Mouse (Mus musculus): ENCODE results near the gene Fpr3.
"Not testable (repeated sequence)": the region's sequence is repeated elsewhere in the genome, so short reads cannot be mapped to it uniquely, and the experiment has no call there.

Fpr3 gene

DNA sequence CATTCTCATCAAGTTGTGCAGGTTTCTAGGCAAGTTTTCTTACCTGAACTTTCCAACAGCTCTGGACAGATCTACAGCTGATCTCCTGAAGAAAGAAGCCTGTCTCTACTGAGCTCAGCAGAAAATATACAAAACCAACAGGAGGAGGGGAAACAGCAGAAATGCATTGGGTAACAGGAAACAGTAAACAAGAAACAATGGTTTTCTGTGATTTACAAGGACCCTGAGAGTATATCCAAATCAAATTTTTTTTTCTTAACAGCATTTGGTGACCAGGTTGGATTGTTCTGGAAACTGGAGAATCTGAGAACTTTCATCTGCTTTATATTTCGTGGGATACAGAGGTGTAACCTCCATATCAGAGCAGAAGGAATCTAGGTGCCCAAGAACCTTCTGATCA is 3.8 kb upstream of the Fpr3 start, which contains the start of gene Fpr1:
Gene Fpr1, minus strand, starts transcription at position 101 of the 400 bp plus-strand sequence.
- no peak for DNase-seq

DNA sequence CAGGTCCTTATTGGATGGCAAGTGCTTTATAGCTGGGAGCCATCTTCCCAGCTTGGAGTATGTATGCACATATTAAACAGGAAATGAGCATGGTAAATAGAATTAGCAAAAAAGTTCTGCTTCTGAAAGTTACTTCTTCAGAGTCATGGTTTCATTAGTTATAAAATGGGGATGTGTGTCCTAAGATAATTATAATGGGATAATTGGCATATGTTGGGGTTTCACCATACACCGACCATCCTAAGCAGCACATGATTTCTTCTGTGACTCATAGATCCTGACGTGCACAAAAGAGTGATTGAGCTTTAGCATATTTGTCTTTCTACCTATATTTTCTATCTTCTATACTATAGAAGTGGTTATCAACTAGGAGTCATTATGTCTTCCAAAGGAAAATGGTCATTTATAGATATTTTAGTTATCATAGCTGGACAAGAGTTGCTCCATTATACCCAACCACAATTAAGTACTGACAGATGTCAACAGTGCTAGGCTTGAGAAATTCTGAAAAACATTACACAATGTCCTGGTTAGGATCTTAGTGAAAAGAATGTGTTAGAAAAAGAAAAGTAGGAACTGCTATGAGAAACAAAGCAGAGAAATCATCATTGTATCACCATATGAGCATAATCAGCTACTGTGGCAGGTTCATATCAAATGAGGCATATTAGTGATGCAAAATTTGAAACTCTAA is 2.2 kb downstream of the Fpr3 start:
- no peak for DNase-seq

DNA sequence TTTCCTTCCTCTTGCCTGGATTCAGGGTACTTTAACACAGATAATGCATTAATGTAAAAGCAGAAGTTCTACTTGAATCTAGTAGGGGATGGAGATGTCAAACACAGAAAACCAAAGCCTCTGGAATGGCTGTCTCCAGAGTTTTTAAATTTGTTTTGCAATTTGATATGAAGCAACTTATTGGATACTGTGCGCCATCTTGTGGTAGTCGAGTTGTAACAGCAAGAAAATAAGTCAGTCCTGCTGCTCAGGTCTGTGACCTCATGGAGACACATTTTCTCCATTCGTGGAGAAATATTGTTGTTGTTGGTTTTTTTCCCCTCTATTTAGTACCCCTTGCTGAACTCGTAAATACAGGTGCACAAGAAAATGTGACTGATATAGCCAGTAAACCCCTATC is 8.4 kb downstream of the Fpr3 start:
- DNase-seq = peak in 1 of 2 experiments; percentile 49

DNA sequence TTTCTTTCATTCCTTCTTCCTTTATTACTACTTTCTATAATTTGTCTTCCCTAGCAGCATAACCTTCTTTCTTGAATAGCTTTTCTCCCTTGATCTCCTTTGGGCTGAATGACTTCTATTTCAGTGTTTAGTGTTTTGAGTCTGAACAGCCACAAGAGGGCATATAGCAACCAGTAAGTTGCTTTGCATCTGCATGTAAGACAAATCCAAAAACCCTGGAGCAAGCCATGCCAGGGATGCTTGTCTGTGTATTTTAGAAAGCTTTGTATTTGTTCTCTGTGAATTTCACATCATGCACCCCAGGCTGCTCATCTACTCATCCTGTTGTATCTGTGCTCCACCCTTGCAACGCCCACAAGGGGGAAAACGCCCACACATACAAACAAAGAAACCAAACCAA is 11.6 kb downstream of the Fpr3 start:
- DNase-seq = no peak

DNA sequence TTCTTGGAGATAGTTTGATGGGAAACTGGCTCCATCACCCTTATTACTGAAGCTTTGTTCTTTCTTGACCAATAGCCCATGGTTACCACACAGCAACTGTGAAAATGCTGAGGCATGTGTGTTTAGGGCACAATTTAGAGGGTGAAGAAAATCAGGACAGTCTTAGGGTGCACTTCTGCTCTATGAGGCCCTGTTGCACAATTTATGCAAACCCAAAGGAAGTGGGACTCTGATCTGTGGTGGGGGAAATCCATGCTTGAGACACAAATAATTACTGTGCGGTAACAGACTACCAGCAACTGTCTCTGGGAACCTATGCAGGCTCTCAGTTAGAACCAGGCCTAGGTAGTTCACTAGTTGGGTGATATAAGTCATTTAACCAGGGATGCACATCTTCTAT is 13.1 kb downstream of the Fpr3 start:
- DNase-seq = peak in 1 of 2 experiments; percentile 8

DNA sequence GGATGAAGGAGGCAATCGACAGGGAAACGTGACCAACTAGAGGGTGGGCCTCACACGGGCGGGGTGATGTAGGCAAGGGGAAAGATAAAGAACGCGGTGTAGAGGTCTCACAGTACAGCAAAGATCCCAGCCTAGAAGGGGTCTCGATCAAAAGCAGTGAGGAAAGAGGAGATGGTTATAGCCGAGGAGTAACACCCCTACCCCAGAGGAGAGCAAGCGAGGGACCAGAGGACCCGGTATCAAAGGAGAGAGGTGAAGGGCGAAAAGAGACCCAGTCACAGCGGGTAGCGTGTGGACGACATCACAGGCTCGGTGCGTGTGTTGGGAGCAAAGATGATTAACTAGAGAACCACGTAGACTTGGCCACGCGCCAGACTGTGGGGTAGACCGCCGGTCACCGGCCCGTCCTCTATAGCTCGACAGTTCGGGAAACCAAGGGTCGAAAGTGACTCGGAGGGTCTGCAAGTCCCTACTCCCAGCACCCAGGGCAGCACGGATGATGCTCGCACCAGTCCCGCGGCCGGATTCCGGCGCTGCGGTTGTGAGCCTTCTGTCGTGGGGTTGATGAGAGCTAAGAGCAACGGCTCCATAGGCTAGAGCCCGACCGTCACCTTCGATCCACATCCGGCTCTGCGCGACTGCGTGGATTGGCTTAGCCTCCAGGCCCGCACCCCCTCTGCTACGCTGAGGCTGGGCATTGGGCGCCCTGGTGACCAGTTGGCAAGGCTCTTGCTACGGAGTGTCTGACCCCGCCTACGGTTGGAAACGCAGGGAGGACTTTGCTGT is 22.2 kb downstream of the Fpr3 start:
- DNase-seq = peak; percentile 84 to 90

DNA sequence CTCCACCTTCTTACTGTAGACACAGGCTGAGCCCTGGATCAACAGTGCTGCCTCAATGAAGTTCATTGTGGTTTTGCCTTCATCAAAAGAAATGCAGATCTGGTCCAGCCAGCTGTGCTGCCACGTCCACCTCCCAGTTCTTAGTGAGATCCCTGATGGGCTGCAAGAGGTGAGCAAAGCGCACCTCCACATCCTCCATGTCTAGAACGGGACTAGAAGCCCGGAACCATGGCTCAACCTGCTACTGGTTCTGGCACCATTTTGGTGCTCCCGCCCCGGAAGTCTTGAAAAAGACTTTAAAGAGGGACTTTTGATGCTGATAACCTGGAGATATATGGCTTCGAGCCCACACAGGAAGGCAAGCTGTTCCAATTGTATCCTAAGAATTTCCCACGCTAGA is 25.0 kb downstream of the Fpr3 start:
- DNase-seq = not testable (repeated sequence)

DNA sequence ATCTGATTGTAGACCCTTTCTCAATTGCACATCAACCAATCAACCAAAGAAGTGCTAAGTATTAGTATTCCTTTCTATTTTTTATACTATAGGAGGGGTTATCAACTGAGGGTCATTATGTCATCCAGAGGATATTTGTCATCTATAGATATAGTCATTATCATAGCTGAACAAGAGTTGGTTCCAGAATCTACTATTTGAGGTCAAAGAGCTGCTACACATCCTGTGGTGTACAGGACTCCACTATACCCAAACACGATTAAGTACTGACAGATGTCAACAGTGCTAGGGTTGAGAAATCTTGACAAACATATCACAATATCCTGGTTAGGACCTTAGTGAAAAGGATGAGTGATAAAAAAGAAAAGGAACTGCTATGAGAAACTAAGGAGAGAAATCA is 29.7 kb downstream of the Fpr3 start:
- no peak for DNase-seq

DNA sequence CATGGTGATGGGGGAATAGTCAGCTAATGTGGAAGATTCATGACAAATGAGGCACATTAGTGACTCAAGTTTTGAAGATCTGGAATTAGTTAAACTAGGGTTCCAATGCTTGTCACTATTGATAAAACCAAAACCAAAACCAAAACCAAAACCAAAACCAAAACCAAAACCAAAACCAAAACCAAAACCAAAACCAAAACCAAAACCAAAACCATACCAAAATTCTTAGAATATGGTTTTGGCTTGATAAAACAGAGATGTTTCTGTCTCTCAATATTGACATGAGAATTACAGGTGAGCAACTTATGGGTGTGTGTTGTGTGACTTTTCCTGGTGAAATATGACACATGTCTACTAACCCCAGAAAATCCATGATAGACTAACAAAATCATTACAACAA is 30.1 kb downstream of the Fpr3 start:
- no peak for DNase-seq

DNA sequence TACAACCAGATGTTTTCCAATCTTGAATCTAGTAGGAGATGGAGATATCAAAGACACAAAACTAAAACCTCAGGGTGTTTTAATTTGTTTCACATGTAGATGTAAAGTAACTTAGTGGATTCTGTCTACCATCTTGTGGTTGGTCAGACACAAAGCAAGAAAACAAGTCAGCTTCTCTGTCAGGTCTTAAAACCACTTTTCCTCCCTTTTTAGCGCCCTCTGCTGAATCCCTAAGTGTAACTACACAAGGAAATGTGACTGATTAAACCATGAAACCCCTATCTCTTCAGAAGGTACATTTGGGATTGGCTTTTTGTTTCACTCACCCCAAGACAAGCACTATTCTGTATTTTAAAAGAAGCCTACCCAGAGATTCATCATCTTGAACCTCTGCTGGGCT is 85.8 kb downstream of the Fpr3 start:
- DNase-seq = no peak

DNA sequence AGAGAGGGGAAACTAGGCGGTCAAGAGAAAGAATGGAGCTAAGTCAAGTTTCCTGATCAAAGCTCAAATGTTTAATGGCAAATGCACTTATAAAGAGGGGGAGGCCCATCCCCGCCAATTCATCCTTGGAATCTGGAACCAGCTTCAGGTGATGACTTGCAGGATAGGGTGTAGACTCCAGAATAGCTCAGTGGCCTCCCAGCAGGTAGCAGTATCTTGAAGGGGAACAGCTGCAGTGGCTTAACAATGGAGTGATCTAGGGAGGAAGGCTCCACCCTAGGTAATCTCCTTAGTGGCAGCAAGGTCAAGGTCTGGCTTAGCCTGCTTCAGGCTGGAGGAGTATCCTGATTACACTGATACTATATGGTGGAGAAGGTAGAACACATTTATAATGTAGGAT is 93.6 kb downstream of the Fpr3 start:
- DNase-seq = not testable (repeated sequence)

DNA sequence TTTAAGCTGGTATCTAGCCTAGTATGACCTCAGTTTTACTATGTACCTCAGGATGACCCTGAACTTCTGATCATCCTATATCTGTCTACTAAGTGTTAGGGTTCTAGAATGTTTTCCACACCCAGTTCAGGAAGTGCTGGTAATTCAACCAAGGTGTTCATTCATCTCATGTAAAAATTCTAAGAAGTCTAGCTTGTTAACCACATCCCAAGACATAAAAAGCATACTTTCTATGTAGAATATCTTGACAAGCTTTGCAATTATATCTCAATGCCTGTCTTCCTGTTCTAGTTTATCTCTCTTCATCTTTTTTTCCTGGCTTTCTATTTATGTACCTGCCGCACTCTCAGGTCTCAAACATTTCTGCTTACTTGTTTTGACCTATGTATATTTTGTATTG is 117.1 kb downstream of the Fpr3 start:
- DNase-seq = no peak
